Mouse (Mus musculus) spleen, adult 2 months (tissue): ENCODE measurements around the gene Zfp263.

ENCODE experiments used
- CTCF ChIP-seq: fragments of 200-500 bp; IDR thresholded peaks from 2 replicates; pipeline ENCODE4 v1.5.1; 2011; ENCODE audit warnings: mild to moderate bottlenecking, inconsistent platforms; ENCODE audit not compliant: insufficient read depth, insufficient read length, insufficient replicate concordance; ENCODE audit errors: extremely low read depth
- POLR2A ChIP-seq: fragments of 200-500 bp; IDR thresholded peaks from 2 replicates; pipeline ENCODE4 v1.6.1; 2011; ENCODE audit warnings: low read depth, low read length, inconsistent platforms

- TF ChIP-seq POLR2A (no peak), CTCF (no peak)
Measured at GRCm38 (mm10) chr16:3748976-3749375, 5.1 kb downstream of the Zfp263 start.
